Mouse (Mus musculus): ENCODE results near the gene Olfr784. TPM values are rescaled to one million over a fixed set of nuclear protein-coding genes. Genes with fewer than 3 reads are reported as not detected.
"Not testable (repeated sequence)": the region's sequence is repeated elsewhere in the genome, so short reads cannot be mapped to it uniquely, and the experiment has no call there.

The Olfr784 gene
- under 1 TPM in 1 of 2 experiments, not detected in 1; 0.06 TPM for total RNA-seq (2021)
- long read RNA-seq, experiment 1: 0 reads
- long read RNA-seq, experiment 2: 0 reads

DNA sequence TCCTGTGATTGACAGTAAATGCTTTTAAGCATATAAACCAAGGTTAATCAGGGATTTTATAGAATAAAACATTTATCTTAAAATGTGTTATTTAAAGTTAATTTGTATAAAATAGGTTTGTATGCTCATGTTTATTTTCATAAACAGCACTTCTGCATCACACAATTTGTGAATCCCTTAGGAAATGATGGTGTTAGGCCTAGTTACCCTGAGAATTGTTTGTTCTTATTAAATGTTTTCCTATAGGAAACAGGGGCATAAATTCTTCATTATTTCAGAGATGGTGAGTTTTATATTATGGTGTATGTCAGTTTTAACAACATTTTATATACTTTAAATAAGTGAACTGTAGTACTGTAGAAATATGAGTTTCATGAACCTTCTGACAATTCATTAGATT, at the start of gene Olfr784:
Gene Olfr784 (plus strand): TSS at position 301 of the 400 bp plus-strand sequence.
- DNase-seq: no peak
- intact Hi-C loops (cut with DNase I; ENCODE audit: low total_unique reads): no loop called here

DNA sequence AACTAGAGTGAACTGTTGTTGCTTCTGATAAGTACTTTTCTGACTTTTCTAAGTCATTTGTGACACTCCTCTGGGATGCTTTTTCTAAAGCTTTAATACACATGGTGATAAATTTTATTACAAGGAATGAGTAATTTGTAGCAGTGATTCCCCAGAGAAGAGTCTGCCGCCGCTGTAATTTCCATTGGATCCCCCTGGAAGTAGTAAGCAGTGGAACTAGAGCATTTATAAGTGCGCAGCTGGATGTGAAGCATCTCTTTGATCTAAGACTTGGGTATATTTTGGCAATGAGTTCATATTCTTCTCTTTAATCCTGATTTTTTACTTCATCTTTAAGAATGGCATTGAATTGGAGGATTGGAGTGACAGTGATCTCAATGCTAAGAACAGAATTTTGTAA, 35.3 kb upstream of the Olfr784 start, which contains the start of gene Olfr782:
Gene Olfr782 (plus strand): TSS at position 301 of the 400 bp plus-strand sequence.
- intact Hi-C loops (cut with DNase I; ENCODE audit: low total_unique reads): no loop called here

DNA sequence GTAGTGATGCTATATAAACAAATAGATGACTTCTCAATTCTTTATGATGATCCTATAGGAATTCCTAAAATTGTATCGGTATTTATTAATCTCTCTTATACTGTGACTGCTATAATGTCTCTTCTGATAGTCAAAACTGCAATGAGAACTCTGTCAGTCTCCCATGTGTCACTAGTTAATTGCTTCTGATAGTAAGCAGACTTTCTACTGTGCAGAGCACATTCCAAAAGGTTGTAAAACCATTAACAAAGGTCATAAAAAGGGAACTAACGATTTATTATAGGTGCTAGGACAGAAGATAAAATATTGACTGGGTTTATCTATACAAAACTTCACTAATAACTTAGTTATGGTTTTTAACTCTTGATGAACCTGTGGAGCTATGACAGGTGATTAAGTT, 31.4 kb upstream of the Olfr784 start:
- intact Hi-C loops (cut with DNase I; ENCODE audit: low total_unique reads); DNase-seq: not testable (repeated sequence)

More for the DNA sequence above, 35.3 kb upstream of the Olfr784 start, which contains the start of gene Olfr782:
- DNase-seq: no peak

DNA sequence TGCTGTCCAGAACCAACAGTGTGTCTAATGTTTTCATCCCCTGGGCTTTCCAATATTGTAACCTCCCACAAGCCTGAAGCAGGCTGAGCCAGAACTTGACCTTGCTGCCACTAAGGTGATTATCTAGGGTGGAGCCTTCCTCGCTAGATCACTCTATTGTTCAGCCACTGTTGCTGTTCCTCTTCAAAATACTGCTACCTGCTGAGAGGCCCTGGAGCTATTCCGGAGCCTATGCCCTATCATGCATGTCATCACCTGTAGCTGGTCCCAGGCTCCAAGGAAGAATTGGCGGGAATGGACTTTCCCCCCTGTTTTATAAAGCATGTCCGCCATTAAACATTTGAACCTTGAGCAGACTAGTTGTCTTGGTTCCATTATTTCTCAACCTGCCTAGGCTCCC, 27.4 kb upstream of the Olfr784 start:
- DNase-seq; intact Hi-C loops (cut with DNase I; ENCODE audit: low total_unique reads): not testable (repeated sequence)

DNA sequence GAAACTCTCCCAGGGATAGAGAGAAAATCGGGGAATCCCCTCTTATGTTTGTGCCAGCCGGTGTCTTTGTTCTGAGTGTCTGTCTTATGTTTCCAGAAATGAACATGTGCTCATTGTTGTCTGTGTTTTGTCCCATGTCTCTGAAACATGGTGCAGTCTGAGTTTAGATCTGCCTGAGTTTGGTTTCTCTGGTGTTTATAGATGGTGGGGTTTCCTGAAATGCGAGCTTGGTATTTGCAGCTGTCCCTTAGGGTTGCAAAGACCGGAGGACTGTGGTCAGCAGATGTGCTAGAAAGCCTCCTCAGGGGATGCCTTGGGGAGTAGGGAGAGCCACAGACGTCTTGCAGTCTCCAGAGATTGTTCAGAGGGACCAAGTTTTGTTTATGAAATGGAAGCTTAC, 26.6 kb upstream of the Olfr784 start:
- intact Hi-C loops (cut with DNase I; ENCODE audit: low total_unique reads): no loop called here
- DNase-seq: no peak

DNA sequence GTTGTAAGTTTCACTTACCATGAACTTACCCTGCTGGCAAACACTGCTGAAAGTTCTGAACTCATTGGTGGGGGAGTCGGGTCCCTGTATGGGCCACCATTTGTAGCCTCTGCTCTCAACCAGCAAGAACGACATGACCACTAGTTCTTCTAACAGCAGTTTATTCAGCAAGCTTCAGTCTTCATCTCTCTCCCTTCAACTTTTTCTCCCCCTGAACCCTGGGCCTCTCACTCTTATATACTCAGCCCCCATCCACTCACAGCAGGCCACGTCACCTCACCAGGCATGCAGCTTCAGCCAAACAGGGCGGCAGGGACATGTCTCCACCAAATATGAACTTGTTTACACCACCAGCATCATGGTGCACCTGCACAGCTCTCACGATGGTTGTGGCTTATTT, 9.8 kb upstream of the Olfr784 start:
- intact Hi-C loops (cut with DNase I; ENCODE audit: low total_unique reads); DNase-seq: not testable (repeated sequence)

DNA sequence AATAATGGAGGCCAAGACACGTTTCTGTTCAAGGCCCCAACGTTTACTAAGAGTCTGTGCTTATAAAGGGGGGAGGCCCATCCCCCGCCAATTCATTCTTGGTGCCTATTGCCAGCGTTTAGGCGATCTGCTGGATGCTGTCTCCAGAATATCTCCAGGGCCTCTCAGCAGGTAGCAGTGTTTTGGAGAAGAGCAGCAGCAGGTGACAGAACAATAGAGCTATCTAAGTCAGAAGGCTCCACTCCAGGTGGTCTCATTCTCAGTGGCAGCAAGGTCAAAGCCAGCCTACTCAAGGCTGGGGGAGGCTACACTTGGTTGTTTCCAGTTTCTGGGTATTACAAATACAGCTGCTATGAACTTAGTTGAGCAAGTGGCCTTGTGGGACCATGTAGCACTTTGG, 17.0 kb downstream of the Olfr784 start:
- intact Hi-C loops (cut with DNase I; ENCODE audit: low total_unique reads): no loop called here
- no peak for DNase-seq

DNA sequence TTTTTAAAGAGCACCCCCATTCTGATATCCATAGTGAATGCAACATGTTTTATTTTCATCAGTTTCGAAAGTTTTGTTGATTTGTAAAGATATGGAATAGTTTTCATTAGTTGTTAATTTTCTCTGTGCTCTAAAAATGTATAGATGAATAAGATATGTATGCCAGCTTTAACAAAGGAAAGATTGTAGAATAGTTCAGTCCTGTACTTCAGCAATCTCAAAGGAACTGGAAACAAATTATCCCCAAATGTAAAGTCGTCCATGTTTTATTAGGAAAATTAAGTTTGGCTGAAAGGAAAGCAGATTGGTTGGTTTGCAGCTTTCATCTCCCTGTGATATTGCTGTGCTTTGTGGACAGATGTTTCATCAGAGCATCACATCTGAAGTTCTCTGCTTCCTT, 21.2 kb downstream of the Olfr784 start, which contains the start of gene Olfr785:
Gene Olfr785 (plus strand): TSS at position 301 of the 400 bp plus-strand sequence.
- DNase-seq: no peak
- intact Hi-C loops (cut with DNase I; ENCODE audit: low total_unique reads): no loop called here

DNA sequence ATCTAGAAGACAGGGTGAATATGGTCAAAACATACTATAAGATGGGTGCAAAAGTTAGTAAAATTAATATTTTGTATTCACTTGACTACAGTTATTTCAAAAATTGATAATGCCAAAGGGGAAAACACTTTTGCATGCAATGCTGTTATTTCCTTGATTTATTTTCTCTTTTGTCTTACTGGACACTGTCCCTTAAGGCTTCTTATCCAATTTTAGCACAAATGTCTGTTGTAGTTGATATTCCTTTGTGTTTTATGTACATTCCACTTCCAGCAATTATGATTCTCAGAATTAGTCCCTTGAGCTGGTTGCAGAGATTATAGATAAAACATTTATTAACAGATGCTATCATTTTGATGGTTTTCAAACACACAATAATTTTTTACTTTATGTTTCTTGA, 43.1 kb downstream of the Olfr784 start, which contains the start of gene Olfr786:
Gene Olfr786 (plus strand): TSS at position 301 of the 400 bp plus-strand sequence.
- intact Hi-C loops (cut with DNase I; ENCODE audit: low total_unique reads): no loop called here
- no peak for DNase-seq

Other genes starting within 250 kb of the Olfr784 start
- not detected for gene Olfr770, start 245.1 kb upstream of the Olfr784 start, total RNA-seq (2021)
- gene Olfr771, start 219.3 kb upstream of the Olfr784 start, total RNA-seq (2021): not detected
- gene Olfr772, start 206.2 kb upstream of the Olfr784 start, total RNA-seq (2021): not detected
- gene Olfr773, start 196.7 kb upstream of the Olfr784 start, total RNA-seq (2021): not detected
- gene Olfr774, start 147.9 kb upstream of the Olfr784 start, total RNA-seq (2021): not detected
- not detected for gene Olfr775, start 135.7 kb upstream of the Olfr784 start, total RNA-seq (2021)
- gene Olfr776, start 125.0 kb upstream of the Olfr784 start, total RNA-seq (2021): not detected
- gene Olfr777, start 112.6 kb upstream of the Olfr784 start, total RNA-seq (2021): not detected
- gene Olfr780, start 66.0 kb upstream of the Olfr784 start, total RNA-seq (2021): not detected
- gene Olfr781, start 55.2 kb upstream of the Olfr784 start, total RNA-seq (2021): not detected
- not detected for gene Olfr782, start 35.2 kb upstream of the Olfr784 start, total RNA-seq (2021)
- gene Olfr785, start 21.3 kb downstream of the Olfr784 start, total RNA-seq (2021): not detected
- gene Olfr786, start 43.2 kb downstream of the Olfr784 start, total RNA-seq (2021): not detected
- not detected for gene Olfr787, start 77.8 kb downstream of the Olfr784 start, total RNA-seq (2021)
- gene Olfr788, start 86.9 kb downstream of the Olfr784 start, total RNA-seq (2021): not detected
- not detected for gene Olfr789, start 100.7 kb downstream of the Olfr784 start, total RNA-seq (2021)
- not detected for gene Olfr790, start 114.4 kb downstream of the Olfr784 start, total RNA-seq (2021)
- not detected for gene Olfr791, start 137.7 kb downstream of the Olfr784 start, total RNA-seq (2021)
- gene Olfr792, start 155.1 kb downstream of the Olfr784 start, total RNA-seq (2021): not detected
- not detected for gene Olfr794, start 183.6 kb downstream of the Olfr784 start, total RNA-seq (2021)
- gene Olfr796, start 228.5 kb downstream of the Olfr784 start, total RNA-seq (2021): not detected
- gene Olfr798, start 243.9 kb downstream of the Olfr784 start, total RNA-seq (2021): not detected